Mouse (Mus musculus): ENCODE data around the gene Ube2r2.

GRCm38 (mm10) chr4:41161232-41161631 lies 25.7 kb downstream of the Ube2r2 start:
- no peak for TF ChIP-seq POLR2A (IDR thresholded peaks at IDR 0.05; ENCODE audit: borderline replicate concordance, control insufficient read depth, low read depth, low read length)
- no peak for TF ChIP-seq CTCF (IDR thresholded peaks at IDR 0.05; ENCODE audit: control insufficient read depth, insufficient read depth, low read length)
